Mouse (Mus musculus) Patski (cell line): ENCODE data around the gene Pde1c. TPM values are rescaled to one million over a fixed set of nuclear protein-coding genes. Genes with fewer than 3 reads are reported as not detected.

Source experiments
- ATAC-seq: fragments of 100-300 bp; one replicate; pipeline ENCODE4 v1.8.0; 2021
- CTCF ChIA-PET: fragments of 350-600 bp; sonication (Branson Sonifier 250); formaldehyde crosslinking; loops from one replicate; lab custom pipeline; 2022; ENCODE audit warnings: inconsistent platforms; lab: Charles Lee
- POLR2A ChIA-PET: fragments of 350-600 bp; sonication (Branson Sonifier 250); formaldehyde crosslinking; loops from one replicate; lab custom pipeline; 2022; ENCODE audit warnings: antibody characterized with exemption, inconsistent platforms; lab: Charles Lee
- DNase-seq: peaks from one replicate; pipeline ENCODE4 v3.0.0-alpha.2; 2011; ENCODE audit warnings: low read depth, low spot score
- H3K27me3 ChIP-seq: fragments of 371-371 bp; one replicate; pipeline ENCODE4 v1.5.1; 2021
- CTCF ChIP-seq: fragments of 100-300 bp; IDR thresholded peaks from one replicate; pipeline ENCODE4 v1.5.1; 2021
- in situ Hi-C: fragments of 300-500 bp; cut with MboI; formaldehyde crosslinking; loops from 3 replicates; pipeline ENCODE4 v1.11.1; 2018; ENCODE audit warnings: low pct_unique_long_range_greater_than_20kb, mixed read lengths
- polyA plus RNA-seq: library from polyadenylated mRNA; unstranded; gene quantifications from one replicate; pipeline ENCODE4 v1.2.3, GENCODE M21; 2021

Pde1c gene
- polyA plus RNA-seq, 1 experiment from 2014 or later, result not detected

DNA sequence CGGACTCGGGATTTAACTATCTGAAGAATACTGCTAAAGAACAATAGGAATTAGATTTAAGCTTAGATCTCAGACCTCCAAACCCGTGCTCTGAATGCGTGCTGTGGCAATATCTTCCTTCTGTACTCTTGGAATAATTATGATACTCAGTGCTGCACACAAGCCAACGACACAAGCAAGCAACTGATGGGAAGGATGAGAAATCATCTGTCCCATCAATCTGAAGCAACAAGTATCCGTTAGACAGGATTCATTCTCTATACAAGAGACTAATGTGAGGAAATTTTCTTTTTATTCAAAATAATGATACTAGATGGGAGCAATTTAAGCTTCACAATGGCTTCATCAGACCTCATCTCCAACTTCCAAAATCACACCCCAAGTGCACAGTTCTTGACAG, 237.5 kb downstream of the Pde1c start:
- in situ Hi-C loops, result no loop called here
- H3K27me3 ChIP-seq, result no peaks in the 10 kb centered on the region
- no peak for TF ChIP-seq CTCF
- DNase-seq (no peak), ATAC-seq (no peak)
- POLR2A ChIA-PET, result no interaction called here
- CTCF ChIA-PET, result no interaction called here

DNA sequence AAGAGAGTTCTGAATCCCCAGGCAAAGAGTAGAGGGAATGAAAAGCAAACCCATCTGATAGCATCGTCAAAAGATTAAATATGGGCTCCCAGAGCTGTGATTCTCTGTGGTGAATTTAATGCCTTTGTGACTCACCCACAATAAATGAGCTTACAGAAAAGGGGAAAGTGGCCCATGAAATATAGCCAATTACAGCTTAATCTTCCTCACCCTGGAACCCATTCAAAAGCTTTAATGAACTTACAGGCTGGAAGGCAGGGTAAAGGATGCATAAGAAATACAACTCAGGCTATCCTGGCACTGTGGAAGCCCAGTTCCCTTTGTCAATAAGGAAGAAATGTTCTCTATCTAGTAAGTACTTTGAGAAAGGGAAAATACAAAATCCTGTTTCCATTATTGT, 240.8 kb downstream of the Pde1c start:
- ATAC-seq, result no peak
- ChIA-PET POLR2A (no interaction called here), CTCF (interaction anchor here (1.2 kb wide), 1 partner anchor 9 kb away, joined by 3 read pairs; no protein-coding TSS in a partner anchor)
- DNase-seq, result no peak
- H3K27me3 ChIP-seq, result no peaks in the 10 kb centered on the region
- in situ Hi-C loops, result no loop called here
- no peak for TF ChIP-seq CTCF

DNA sequence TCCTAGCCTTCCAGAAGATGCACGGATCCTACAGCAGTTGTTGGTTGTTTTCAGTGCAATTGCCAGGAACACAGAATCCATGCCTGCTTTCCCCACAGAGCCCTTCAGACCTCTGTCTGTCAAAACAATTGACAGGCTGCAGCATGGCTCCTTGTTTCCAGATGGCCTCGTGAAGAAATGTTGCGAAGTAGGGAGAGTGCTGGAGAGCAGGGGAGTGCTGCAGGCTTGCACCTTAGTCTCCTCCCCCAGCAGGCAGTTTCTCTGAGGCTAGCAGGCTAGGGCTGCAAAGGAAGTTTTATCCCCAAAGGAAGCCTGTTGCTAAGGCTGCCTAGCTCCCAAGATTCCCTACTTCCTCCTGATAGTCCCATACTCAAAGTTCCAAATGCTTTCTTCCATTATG, 246.1 kb downstream of the Pde1c start:
- ChIA-PET CTCF (no interaction called here), POLR2A (no interaction called here)
- in situ Hi-C loops, result no loop called here
- DNase-seq, result no peak
- peaks cover 5% of the 10 kb centered on the region for H3K27me3 ChIP-seq
- ATAC-seq, result no peak
- no peak for TF ChIP-seq CTCF

GRCm38 (mm10) chr6:56310318-56310717, 258.6 kb downstream of the Pde1c start:
- no peak for ATAC-seq
- no peaks in the 10 kb centered on the region for H3K27me3 ChIP-seq
- ChIA-PET POLR2A (no interaction called here), CTCF (no interaction called here)
- TF ChIP-seq CTCF, result no peak
- DNase-seq, result no peak
- in situ Hi-C loops, result no loop called here

DNA sequence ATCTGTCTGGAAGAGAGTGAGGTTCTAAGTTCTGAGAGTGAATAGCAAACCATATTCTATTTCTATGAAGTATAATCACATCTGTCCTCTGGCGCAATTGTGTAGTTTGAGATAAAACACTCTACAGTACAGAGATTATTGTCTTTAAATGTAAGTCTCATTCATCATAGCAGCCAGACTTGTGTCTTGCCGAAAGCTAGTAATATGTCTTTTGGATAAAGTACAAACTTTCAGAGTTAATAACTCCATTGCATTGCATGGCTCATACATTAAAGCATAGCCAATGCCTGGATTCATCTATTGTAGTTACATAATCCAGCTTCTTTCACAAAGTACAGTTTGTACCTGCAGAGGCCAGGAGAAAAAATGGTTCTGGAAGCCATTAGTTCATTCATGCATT, 262.8 kb downstream of the Pde1c start:
- TF ChIP-seq CTCF, result no peak
- in situ Hi-C loops, result no loop called here
- ChIA-PET POLR2A (no interaction called here), CTCF (no interaction called here)
- DNase-seq (no peak), ATAC-seq (no peak)
- no peaks in the 10 kb centered on the region for H3K27me3 ChIP-seq

GRCm38 (mm10) chr6:56292176-56292575, 276.7 kb downstream of the Pde1c start:
- in situ Hi-C loops, result no loop called here

GRCm38 (mm10) chr6:56289307-56289706, 279.6 kb downstream of the Pde1c start:
- no peak for TF ChIP-seq CTCF
- ATAC-seq (no peak), DNase-seq (no peak)
- ChIA-PET POLR2A (no interaction called here), CTCF (no interaction called here)
- in situ Hi-C loops, result no loop called here
- H3K27me3 ChIP-seq, result no peaks in the 10 kb centered on the region

More at GRCm38 (mm10) chr6:56292176-56292575, 276.7 kb downstream of the Pde1c start:
- no peak for ATAC-seq
- H3K27me3 ChIP-seq, result no peaks in the 10 kb centered on the region
- ChIA-PET POLR2A (no interaction called here), CTCF (no interaction called here)
- DNase-seq, result no peak
- no peak for TF ChIP-seq CTCF

- CTCF ChIA-PET, result interaction anchor here (2.4 kb wide), 1 partner anchor 14 kb away, joined by 5 read pairs; no protein-coding TSS in a partner anchor
- POLR2A ChIA-PET, result no interaction called here
- no peak for DNase-seq
- H3K27me3 ChIP-seq, result no peaks in the 10 kb centered on the region
- in situ Hi-C loops, result no loop called here
- TF ChIP-seq CTCF, result no peak
- ATAC-seq, result no peak
Observed at GRCm38 (mm10) chr6:56284821-56285220, 284.1 kb downstream of the Pde1c start.

DNA sequence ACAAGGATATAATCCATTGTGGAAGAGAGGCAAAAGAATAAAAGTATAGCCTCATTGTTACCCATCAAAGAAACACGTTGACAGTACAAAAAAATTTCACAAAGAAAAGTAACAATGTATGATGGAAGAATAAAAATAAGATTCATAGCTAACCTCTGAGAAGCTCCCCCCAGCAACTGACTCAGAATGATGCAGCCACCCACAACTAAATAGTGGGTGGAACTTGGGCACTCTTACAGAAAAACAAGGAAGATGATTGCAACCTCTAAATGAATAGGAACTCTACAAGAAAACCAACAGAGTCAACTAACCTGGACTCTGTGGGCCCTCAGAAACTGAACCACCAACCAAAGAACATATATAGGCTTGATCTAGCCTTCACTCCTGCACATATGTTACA, 293.4 kb downstream of the Pde1c start:
- POLR2A ChIA-PET, result no interaction called here
- in situ Hi-C loops, result no loop called here

DNA sequence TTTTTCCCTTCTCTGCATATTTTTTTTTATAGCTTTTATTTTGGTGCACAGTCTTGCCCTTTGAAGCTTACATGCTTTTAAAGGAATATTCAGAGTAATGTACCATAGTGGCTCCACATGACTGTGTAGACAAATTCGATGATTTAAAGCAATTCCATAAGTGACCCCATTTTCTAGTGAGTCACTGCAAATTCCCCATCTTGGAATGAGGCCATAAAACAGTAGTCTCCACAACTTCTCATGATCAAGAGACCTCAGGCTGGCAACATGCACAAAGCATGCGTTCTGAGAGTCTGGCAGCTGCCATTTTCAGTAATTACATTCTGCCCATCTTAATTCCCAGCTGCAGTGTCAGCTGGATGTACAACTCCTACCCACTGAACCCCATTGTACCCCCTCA, 297.2 kb downstream of the Pde1c start:
- ChIA-PET CTCF (interaction anchor here (1.0 kb wide), 1 partner anchor 13 kb away, joined by 5 read pairs; no protein-coding TSS in a partner anchor), POLR2A (no interaction called here)
- H3K27me3 ChIP-seq, result no peaks in the 10 kb centered on the region
- no peak for ATAC-seq
- DNase-seq, result no peak
- TF ChIP-seq CTCF, result no peak
- in situ Hi-C loops, result no loop called here

More for the DNA sequence above, 293.4 kb downstream of the Pde1c start:
- DNase-seq (no peak), ATAC-seq (no peak)
- CTCF ChIA-PET, result no interaction called here
- no peaks in the 10 kb centered on the region for H3K27me3 ChIP-seq
- no peak for TF ChIP-seq CTCF

DNA sequence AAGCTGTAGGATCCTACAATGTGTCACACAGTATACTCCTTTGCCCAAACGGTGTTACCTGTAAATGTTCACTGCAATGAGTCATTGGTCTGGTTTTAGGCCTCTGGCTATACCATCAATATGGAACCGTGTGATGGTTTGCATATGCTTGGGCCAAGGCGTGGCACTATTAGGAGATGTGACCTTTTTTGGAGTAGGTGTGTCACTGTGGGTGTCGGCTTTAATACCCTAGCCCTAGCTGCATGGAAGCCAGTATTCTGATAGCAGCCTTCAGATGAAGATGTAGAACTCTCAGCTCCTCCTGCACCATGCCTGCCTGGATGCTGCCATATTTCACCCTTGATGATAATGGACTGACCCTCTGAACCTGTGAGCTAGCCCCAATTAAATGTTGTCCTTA, 304.4 kb downstream of the Pde1c start:
- no peak for TF ChIP-seq CTCF
- in situ Hi-C loops, result no loop called here
- DNase-seq (no peak), ATAC-seq (no peak)
- POLR2A ChIA-PET, result no interaction called here
- peaks cover 3% of the 10 kb centered on the region for H3K27me3 ChIP-seq
- CTCF ChIA-PET, result no interaction called here

- in situ Hi-C loops, result no loop called here
- no peak for DNase-seq
- no peak for TF ChIP-seq CTCF
- no peak for ATAC-seq
- ChIA-PET POLR2A (no interaction called here), CTCF (no interaction called here)
- peaks cover 7% of the 10 kb centered on the region for H3K27me3 ChIP-seq
Observed at GRCm38 (mm10) chr6:56260118-56260517, 308.8 kb downstream of the Pde1c start.
